Mouse (Mus musculus) ES-E14 (cell line): ENCODE measurements around the gene Map3k1.

Experiments used
- HCFC1 ChIP-seq: IDR thresholded peaks from 2 replicates; pipeline ENCODE4 v1.6.1; 2012; ENCODE audit warnings: low read length, inconsistent platforms, borderline replicate concordance; ENCODE audit not compliant: insufficient read depth
- MAFK ChIP-seq: IDR thresholded peaks from 2 replicates; pipeline ENCODE4 v1.6.1; 2014; ENCODE audit warnings: mild to moderate bottlenecking, low read depth, low read length, inconsistent platforms; ENCODE audit not compliant: insufficient read depth

- TF ChIP-seq HCFC1: no peak
- TF ChIP-seq MAFK: 0 out of 2 replicates have a peak, but pooled peaks have one; percentile 17
These were observed 6.2 kb upstream of the Map3k1 start for GRCm38 (mm10) chr13:111815017-111815416.
